Mouse (Mus musculus) MEL (cell line): ENCODE results near the gene Oit1. TPM values are rescaled to one million over a fixed set of nuclear protein-coding genes. Genes with fewer than 3 reads are reported as not detected.

Experiments
- DNase-seq: peaks from one replicate; pipeline ENCODE4 v3.0.0; 2011; ENCODE audit warnings: low read depth, low spot score
- H3K27ac ChIP-seq: 2 replicates; pipeline ENCODE4 v1.5.1; 2012; ENCODE audit warnings: low read depth, mild to moderate bottlenecking, control low read depth, low read length, moderate library complexity; ENCODE audit not compliant: control insufficient read depth
- H3K27me3 ChIP-seq, 2 experiments: fragments of 150-350 bp in 1 of 2; sonication (generic) in 1 of 2; 2 replicates each; pipeline ENCODE4 v1.6.1; 2012; ENCODE audit warnings: low read length in 2 of 2, mild to moderate bottlenecking in 2 of 2, improper control_type of control experiment in 1 of 2, moderate library complexity in 1 of 2; ENCODE audit not compliant: insufficient read depth in 2 of 2, control insufficient read depth in 1 of 2
- H3K36me3 ChIP-seq, 2 experiments: 2 replicates each; pipeline ENCODE4 v1.6.1; 2012 to 2014; ENCODE audit warnings: low read length in 2 of 2, improper control_type of control experiment in 1 of 2, inconsistent platforms in 1 of 2, mild to moderate bottlenecking in 1 of 2; ENCODE audit not compliant: insufficient read depth in 2 of 2, control insufficient read depth in 1 of 2
- H3K4me1 ChIP-seq, 2 experiments: fragments of 150-350 bp in 1 of 2; sonication (generic) in 1 of 2; 2 replicates each; pipeline ENCODE4 v1.6.1; 2012; ENCODE audit warnings: low read length in 2 of 2, improper control_type of control experiment in 1 of 2, mild to moderate bottlenecking in 1 of 2; ENCODE audit not compliant: insufficient read depth in 2 of 2, control insufficient read depth in 1 of 2
- H3K4me3 ChIP-seq, 2 experiments: fragments of 150-350 bp in 1 of 2; sonication (generic) in 1 of 2; 2 replicates each; pipeline ENCODE4 v1.5.1; 2012; ENCODE audit warnings: low read depth in 2 of 2, low read length in 2 of 2, mild to moderate bottlenecking in 2 of 2, moderate library complexity in 2 of 2, control low read depth in 1 of 2, improper control_type of control experiment in 1 of 2; ENCODE audit not compliant: control insufficient read depth in 1 of 2, insufficient read depth in 1 of 2
- H3K79me2 ChIP-seq: 2 replicates; pipeline ENCODE4 v1.6.1; 2012; ENCODE audit warnings: mild to moderate bottlenecking, low read length, moderate library complexity; ENCODE audit not compliant: control insufficient read depth, poor library complexity, insufficient read depth
- H3K9ac ChIP-seq: 2 replicates; pipeline ENCODE4 v1.6.1; 2012; ENCODE audit warnings: low read depth, mild to moderate bottlenecking, control low read depth, low read length, moderate library complexity; ENCODE audit not compliant: control insufficient read depth, poor library complexity, severe bottlenecking
- H3K9me3 ChIP-seq: fragments of 150-350 bp; sonication (generic); replicated peaks from 2 replicates; pipeline ENCODE4 v1.6.1; 2012; ENCODE audit warnings: mild to moderate bottlenecking, low read length, improper control_type of control experiment, moderate library complexity; ENCODE audit not compliant: insufficient read depth
- CHD1 ChIP-seq: IDR thresholded peaks from 2 replicates; pipeline ENCODE4 v1.6.1; 2012; ENCODE audit warnings: low read depth, mild to moderate bottlenecking, inconsistent platforms, low read length, improper control_type of control experiment
- CTCF ChIP-seq, 3 experiments: IDR thresholded peaks in 2 of 3; conservative IDR thresholded peaks in 1 of 3; 2 replicates each; pipeline ENCODE4 v1.5.1; 2011 to 2012; ENCODE audit warnings: low read length in 3 of 3, low read depth in 2 of 3, mild to moderate bottlenecking in 2 of 3, improper control_type of control experiment in 1 of 3, inconsistent platforms in 1 of 3, mixed read lengths in 1 of 3, moderate library complexity in 1 of 3; ENCODE audit not compliant: control insufficient read depth in 1 of 3, insufficient read depth in 1 of 3, poor library complexity in 1 of 3, severe bottlenecking in 1 of 3
- ELF1 ChIP-seq: IDR thresholded peaks from 2 replicates; pipeline ENCODE4 v1.6.1; 2014; ENCODE audit warnings: low read depth, mild to moderate bottlenecking, inconsistent platforms, low read length, improper control_type of control experiment, moderate library complexity
- GATA1 ChIP-seq: IDR thresholded peaks from 2 replicates; pipeline ENCODE4 v1.6.1; 2011; ENCODE audit warnings: low read depth, low read length, improper control_type of control experiment
- JUND ChIP-seq: IDR thresholded peaks from 2 replicates; pipeline ENCODE4 v1.6.1; 2011; ENCODE audit warnings: low read depth, mild to moderate bottlenecking, improper control_type of control experiment, low read length
- KAT2A ChIP-seq: conservative IDR thresholded peaks from 2 replicates; pipeline ENCODE4 v1.6.1; 2012; ENCODE audit warnings: low read depth, low read length, improper control_type of control experiment, inconsistent platforms
- MAX ChIP-seq: IDR thresholded peaks from 2 replicates; pipeline ENCODE4 v1.6.1; 2011; ENCODE audit warnings: low read length, improper control_type of control experiment
- MEF2A ChIP-seq: IDR thresholded peaks from 2 replicates; pipeline ENCODE4 v1.6.1; 2014; ENCODE audit warnings: low read depth, mild to moderate bottlenecking, inconsistent platforms, low read length, improper control_type of control experiment; ENCODE audit not compliant: poor library complexity, insufficient replicate concordance, severe bottlenecking; ENCODE audit errors: extremely low read depth
- MYC ChIP-seq: IDR thresholded peaks from 2 replicates; pipeline ENCODE4 v1.6.1; 2011; ENCODE audit warnings: low read depth, mild to moderate bottlenecking, low read length, improper control_type of control experiment, moderate library complexity
- RAD21 ChIP-seq: IDR thresholded peaks from 2 replicates; pipeline ENCODE4 v1.6.1; 2011; ENCODE audit warnings: mild to moderate bottlenecking, low read depth, low read length, improper control_type of control experiment
- SMC3 ChIP-seq: IDR thresholded peaks from 2 replicates; pipeline ENCODE4 v1.6.1; 2011; ENCODE audit warnings: low read depth, low read length, improper control_type of control experiment
- TAL1 ChIP-seq: IDR thresholded peaks from 2 replicates; pipeline ENCODE4 v1.6.1; 2012; ENCODE audit warnings: mild to moderate bottlenecking, inconsistent platforms, low read length, moderate library complexity, mixed read lengths
- TCF12 ChIP-seq: IDR thresholded peaks from 2 replicates; pipeline ENCODE4 v1.6.1; 2014; ENCODE audit warnings: low read depth, mild to moderate bottlenecking, inconsistent platforms, low read length, improper control_type of control experiment, moderate library complexity
- UBTF ChIP-seq: IDR thresholded peaks from 2 replicates; pipeline ENCODE4 v1.6.1; 2012; ENCODE audit warnings: low read depth, mild to moderate bottlenecking, inconsistent platforms, low read length, improper control_type of control experiment, moderate library complexity, borderline replicate concordance; ENCODE audit not compliant: insufficient read depth
- USF2 ChIP-seq, 2 experiments: IDR thresholded peaks; 2 replicates each; pipeline ENCODE4 v1.6.1; 2011 to 2012; ENCODE audit warnings: improper control_type of control experiment in 2 of 2, low read length in 2 of 2, borderline replicate concordance in 1 of 2, inconsistent platforms in 1 of 2, low read depth in 1 of 2, mild to moderate bottlenecking in 1 of 2; ENCODE audit not compliant: insufficient read depth in 1 of 2
- ZC3H11A ChIP-seq: IDR thresholded peaks from 2 replicates; pipeline ENCODE4 v1.6.1; 2012; ENCODE audit warnings: low read depth, mild to moderate bottlenecking, inconsistent platforms, low read length, improper control_type of control experiment
- polyA plus RNA-seq, 2 experiments: library from polyadenylated mRNA; stranded (reverse) in 1 of 2; unstranded in 1 of 2; fragments of >175 nt in 1 of 2; fragments of >200 nt in 1 of 2; gene quantifications; 2 replicates each; pipeline versions ENCODE4 v1.2.1 to v1.2.4; 2012; ENCODE audit warnings: low replicate concordance in 2 of 2, low read depth in 1 of 2; ENCODE audit not compliant: insufficient read length in 2 of 2, insufficient read depth in 1 of 2, missing spikeins in 1 of 2
- total RNA-seq: library from RNA; depleted of rRNA; stranded (reverse); fragments of 300-350 nt; gene quantifications from 2 replicates; pipeline ENCODE4 v1.2.3, GENCODE M21; 2012

Oit1 gene
- total and polyA plus RNA-seq, 3 experiments: not detected

DNA sequence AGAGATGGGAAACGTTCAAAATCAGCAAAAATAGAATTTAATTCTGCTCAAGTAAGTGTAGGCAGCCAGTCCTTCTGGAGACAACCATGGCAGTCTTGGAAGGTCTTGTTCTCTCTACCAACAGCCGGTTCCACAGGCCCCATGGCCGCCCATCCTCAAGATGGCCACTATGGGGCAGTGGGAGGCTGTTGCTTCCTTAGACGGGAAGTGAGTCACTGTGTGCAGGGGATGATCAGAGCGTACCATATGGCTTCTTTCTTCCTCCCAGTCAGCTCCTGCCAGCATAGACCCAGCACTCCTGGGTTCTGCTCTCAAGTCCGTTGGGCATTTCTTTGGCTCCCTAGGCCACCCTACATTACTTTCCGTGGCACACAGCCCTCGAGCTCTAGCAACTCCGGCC lies 29.6 kb downstream of the Oit1 start:
- Histone ChIP-seq H3K9ac (no peak overlapping the region), H3K4me1 (no peaks in the 10 kb centered on the region), H3K4me3 (no peak overlapping the region), H3K27ac (no peak overlapping the region), H3K9me3 (no peaks in the 10 kb centered on the region), H3K27me3 (no peaks in the 10 kb centered on the region), H3K36me3 (no peaks in the 10 kb centered on the region), H3K79me2 (no peaks in the 10 kb centered on the region)
- DNase-seq: no peak
- TF ChIP-seq TAL1 (no peak), TCF12 (no peak), MYC (no peak), KAT2A (no peak), GATA1 (no peak), ELF1 (no peak), MAX (no peak), SMC3 (no peak), MEF2A (no peak)

DNA sequence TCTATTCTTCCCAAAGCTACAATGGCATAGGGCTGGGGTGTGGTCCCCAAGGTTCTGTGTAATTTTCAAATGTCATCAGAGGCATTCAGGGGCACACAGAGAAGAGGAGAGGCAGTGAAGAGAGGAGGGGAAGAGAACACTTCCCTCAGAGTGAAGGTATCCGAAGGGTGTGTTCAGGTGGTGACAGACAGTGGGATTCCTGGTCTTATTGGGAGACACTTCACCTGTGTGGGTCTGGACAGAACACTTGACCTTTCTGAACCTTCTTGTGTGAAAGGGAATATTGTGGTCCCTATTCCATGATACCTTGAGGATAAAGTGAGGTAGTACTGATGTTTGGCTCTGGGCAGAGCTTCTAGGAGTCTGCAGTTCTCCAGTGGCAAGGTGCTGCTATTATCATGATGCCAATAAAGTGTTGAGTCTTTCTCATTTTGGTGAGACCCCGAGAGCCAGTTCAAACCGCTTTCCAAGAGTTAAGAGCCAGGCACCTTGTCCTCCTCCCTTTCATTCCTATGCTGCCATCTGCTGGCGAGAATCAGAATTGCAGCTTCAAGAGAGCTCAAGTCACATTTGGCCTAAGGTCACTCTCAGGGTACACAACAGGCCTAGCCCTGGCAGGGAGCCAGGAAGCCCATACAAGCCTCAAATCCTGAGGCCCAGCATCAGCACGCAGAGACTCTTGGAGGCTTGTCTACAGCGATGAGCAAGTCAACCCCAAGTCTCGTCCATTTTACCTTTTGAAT lies 32.1 kb downstream of the Oit1 start:
- Histone ChIP-seq H3K9ac (no peak overlapping the region), H3K27ac (no peak overlapping the region), H3K4me1 (no peaks in the 10 kb centered on the region), H3K4me3 (no peak overlapping the region), H3K79me2 (no peaks in the 10 kb centered on the region), H3K27me3 (no peaks in the 10 kb centered on the region), H3K36me3 (no peaks in the 10 kb centered on the region), H3K9me3 (no peaks in the 10 kb centered on the region)
- peak; percentile 75 for DNase-seq
- TF ChIP-seq CTCF (IDR thresholded peaks at IDR 0.05 in 2 of 3, conservative IDR thresholded peaks at IDR 0.05 in 1 of 3; ENCODE audit: control insufficient read depth in 1 of 3, insufficient read depth in 1 of 3, low read depth in 2 of 3, low read length in 3 of 3, poor library complexity in 1 of 3, severe bottlenecking in 1 of 3) (peak; percentile 84 to 88 (median 88)), ZC3H11A (peak; percentile 75), SMC3 (peak; percentile 86), TCF12 (no peak), CHD1 (no peak), KAT2A (no peak), USF2 (IDR thresholded peaks at IDR 0.05; ENCODE audit: borderline replicate concordance in 1 of 2, insufficient read depth in 1 of 2, low read depth in 1 of 2, low read length in 2 of 2) (no peak), JUND (no peak), RAD21 (peak; percentile 88), UBTF (no peak)
